Mouse (Mus musculus): ENCODE results near the gene Tspan4. TPM values are rescaled to one million over a fixed set of nuclear protein-coding genes. Genes with fewer than 3 reads are reported as not detected.
A peak's percentile ranks its signal among the peaks of the same experiment; 100 is the strongest.

The Tspan4 gene
- total RNA-seq, 2 experiments from 2014 or later = 13.6 to 13.7 TPM

GRCm38 (mm10) chr7:141476981-141477370 lies 1.9 kb downstream of the Tspan4 start:
- TF ChIP-seq CTCF (conservative IDR thresholded peaks at IDR 0.05) = no peak
- H3K4me3 ChIP-seq = peak overlapping the region; percentile 28; the same call in 1 of the 2 replicates
- DNase-seq (ENCODE audit: low spot score in 2 of 2) = no peak
- peak overlapping the region; percentile 71; the same call in 1 of the 2 replicates for H3K27ac ChIP-seq

- no peak for DNase-seq (ENCODE audit: low spot score in 2 of 2)
- no peak for TF ChIP-seq CTCF (conservative IDR thresholded peaks at IDR 0.05)
- no peak overlapping the region; the same call in 1 of the 2 replicates for H3K4me3 ChIP-seq
- peak overlapping the region; percentile 71; the same call in 1 of the 2 replicates for H3K27ac ChIP-seq
Measured at GRCm38 (mm10) chr7:141477578-141478269, 2.7 kb downstream of the Tspan4 start.

- no peak for DNase-seq (ENCODE audit: low spot score in 2 of 2)
- no peak for TF ChIP-seq CTCF (conservative IDR thresholded peaks at IDR 0.05)
- peak overlapping the region; percentile 28; the same call in 1 of the 2 replicates for H3K27ac ChIP-seq
- H3K4me3 ChIP-seq = no peak overlapping the region
Measured at GRCm38 (mm10) chr7:141478270-141478748, 3.3 kb downstream of the Tspan4 start.

- Histone ChIP-seq H3K4me3 (no peak overlapping the region; the same call in 1 of the 2 replicates), H3K27ac (no peak overlapping the region)
- TF ChIP-seq CTCF (conservative IDR thresholded peaks at IDR 0.05) = peak; percentile 94
- DNase-seq (ENCODE audit: low spot score in 2 of 2) = peak; percentile 74
Measured at GRCm38 (mm10) chr7:141480842-141481497, 5.9 kb downstream of the Tspan4 start.

GRCm38 (mm10) chr7:141481498-141482401 lies 6.7 kb downstream of the Tspan4 start:
- peak; percentile 62 for TF ChIP-seq CTCF (conservative IDR thresholded peaks at IDR 0.05)
- Histone ChIP-seq H3K27ac (peak overlapping the region; percentile 64), H3K4me3 (peak overlapping the region; percentile 58)
- no peak for DNase-seq (ENCODE audit: low spot score in 2 of 2)

GRCm38 (mm10) chr7:141482531-141483024 lies 7.5 kb downstream of the Tspan4 start:
- peak overlapping the region; percentile 58 for H3K4me3 ChIP-seq
- no peak for TF ChIP-seq CTCF (conservative IDR thresholded peaks at IDR 0.05)
- peak overlapping the region; percentile 64; the same call in 1 of the 2 replicates for H3K27ac ChIP-seq
- DNase-seq (ENCODE audit: low spot score in 2 of 2) = no peak

GRCm38 (mm10) chr7:141483114-141483653 lies 8.1 kb downstream of the Tspan4 start:
- no peak for TF ChIP-seq CTCF (conservative IDR thresholded peaks at IDR 0.05)
- Histone ChIP-seq H3K4me3 (no peak overlapping the region; the same call in 1 of the 2 replicates), H3K27ac (no peak overlapping the region)
- no peak for DNase-seq (ENCODE audit: low spot score in 2 of 2)

- no peak for TF ChIP-seq CTCF (conservative IDR thresholded peaks at IDR 0.05)
- no peak overlapping the region for H3K27ac ChIP-seq
- DNase-seq (ENCODE audit: low spot score in 2 of 2) = no peak
- H3K4me3 ChIP-seq = no peak overlapping the region
Measured at GRCm38 (mm10) chr7:141484186-141485120, 9.4 kb downstream of the Tspan4 start.

GRCm38 (mm10) chr7:141485186-141485585 lies 10.1 kb downstream of the Tspan4 start:
- Histone ChIP-seq H3K4me3 (no peak overlapping the region), H3K27ac (no peak overlapping the region)
- no peak for DNase-seq (ENCODE audit: low spot score in 2 of 2)
- TF ChIP-seq CTCF (conservative IDR thresholded peaks at IDR 0.05) = no peak

GRCm38 (mm10) chr7:141485606-141486005 lies 10.6 kb downstream of the Tspan4 start:
- DNase-seq (ENCODE audit: low spot score in 2 of 2) = no peak
- no peak for TF ChIP-seq CTCF (conservative IDR thresholded peaks at IDR 0.05)
- H3K4me3 ChIP-seq = no peak overlapping the region
- H3K27ac ChIP-seq = no peak overlapping the region

GRCm38 (mm10) chr7:141486239-141486638 lies 11.2 kb downstream of the Tspan4 start:
- DNase-seq (ENCODE audit: low spot score in 2 of 2) = no peak
- Histone ChIP-seq H3K4me3 (no peak overlapping the region), H3K27ac (no peak overlapping the region)
- no peak for TF ChIP-seq CTCF (conservative IDR thresholded peaks at IDR 0.05)

Measured in layer of hippocampus, adult 2 months (tissue).